Mouse (Mus musculus): Measurements from ENCODE around the gene Ccdc92b.

- no peak for TF ChIP-seq CTCF (IDR thresholded peaks at IDR 0.05; ENCODE audit: borderline replicate concordance, extremely low read depth, insufficient read depth, insufficient read length)
- no peak for TF ChIP-seq POLR2A (IDR thresholded peaks at IDR 0.05; ENCODE audit: borderline replicate concordance, extremely low read depth, insufficient read depth, insufficient read length, poor library complexity, severe bottlenecking)
Measured at GRCm38 (mm10) chr11:74613428-74613827, 6.0 kb upstream of the Ccdc92b start.
